Mouse (Mus musculus) cerebellum, postnatal 14 days (tissue): ENCODE results near the gene Cib4.

Experiments used
- DNase-seq, 2 experiments: peaks; one replicate each; pipeline ENCODE4 v3.0.0; 2021; ENCODE audit warnings: mixed read lengths in 2 of 2

The Cib4 gene

DNA sequence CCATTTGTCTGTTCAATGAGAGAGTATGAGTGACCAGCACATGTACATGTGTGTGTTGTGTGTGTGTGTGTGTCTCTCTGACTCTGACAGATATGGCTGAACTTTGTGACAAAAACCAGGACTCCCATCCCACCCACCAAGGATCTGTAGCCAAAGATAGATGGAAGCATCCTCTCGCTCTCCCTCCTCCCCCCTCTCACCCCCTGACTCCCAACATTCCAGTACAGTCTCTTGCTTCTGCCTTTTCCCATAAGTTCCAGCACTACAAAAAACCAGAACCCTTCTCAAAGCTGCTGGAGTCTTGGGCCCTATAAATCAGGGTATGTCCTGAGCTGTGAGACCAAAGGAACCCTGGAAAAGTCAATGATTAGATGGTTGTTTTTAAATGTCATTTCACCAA is 22.8 kb upstream of the Cib4 start:
- no peak for DNase-seq

DNA sequence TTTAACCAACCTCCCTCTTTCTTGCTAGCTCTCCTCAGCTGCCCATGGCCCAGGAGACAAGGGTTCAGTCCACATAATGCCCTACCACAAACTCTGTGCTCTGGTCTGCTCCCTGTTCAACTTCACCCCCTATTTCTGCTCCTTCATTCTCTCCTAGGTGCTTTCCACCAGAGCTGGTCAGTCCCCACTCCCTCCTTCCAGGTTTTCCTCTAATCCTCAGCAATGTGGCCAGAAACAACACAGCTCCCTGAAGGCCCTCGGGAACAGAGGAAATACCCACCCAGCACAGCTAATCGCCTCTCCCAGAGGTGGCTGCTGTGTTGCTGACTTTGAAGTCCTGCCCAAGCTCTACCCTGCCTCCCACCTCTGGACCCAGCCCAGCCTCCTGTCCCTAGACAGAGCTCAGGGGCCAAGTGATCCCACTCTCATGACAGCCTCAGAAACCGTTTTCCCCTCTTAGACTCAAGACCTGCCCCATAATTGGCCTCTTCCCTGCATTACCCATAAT is 14.4 kb upstream of the Cib4 start:
- no peak for DNase-seq

DNA sequence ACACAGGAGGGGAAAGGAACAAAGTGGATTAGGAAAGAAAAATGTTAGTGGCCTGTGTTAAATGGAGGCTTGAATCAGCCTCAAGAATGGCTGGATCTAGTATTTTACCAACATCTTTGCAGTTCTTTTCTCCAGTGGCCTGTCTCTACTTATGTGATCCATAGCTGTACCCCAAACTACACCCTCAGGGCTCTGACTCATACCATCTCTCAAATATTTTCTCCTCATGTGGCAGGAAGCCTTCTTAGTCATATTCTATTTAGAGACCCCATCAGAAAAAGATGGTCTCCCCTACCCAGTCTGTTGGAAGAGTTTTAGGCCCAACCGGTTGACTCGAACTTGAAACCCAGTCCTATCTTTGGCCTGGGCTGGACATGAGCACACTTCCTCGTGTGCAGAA is 13.8 kb upstream of the Cib4 start:
- DNase-seq = no peak

DNA sequence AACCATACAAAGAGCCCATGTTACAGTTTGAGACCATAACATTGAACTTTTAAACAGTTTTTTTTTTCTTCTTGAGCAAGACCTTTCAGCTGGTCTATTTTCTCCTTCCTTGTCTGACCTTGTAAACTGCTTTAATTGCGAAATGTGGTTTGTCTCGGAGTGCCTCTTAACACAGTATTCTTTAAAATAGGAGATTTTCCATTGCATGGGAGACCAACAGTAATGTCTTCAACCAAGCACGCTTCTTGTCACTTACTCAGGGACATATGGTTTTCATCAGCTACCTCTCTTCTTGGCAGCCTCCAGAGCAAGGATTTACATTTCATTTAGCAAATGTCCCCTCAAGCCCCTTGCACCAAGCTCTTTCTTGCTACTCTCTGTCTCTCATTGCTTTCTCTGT is 10.6 kb upstream of the Cib4 start:
- DNase-seq = no peak

DNA sequence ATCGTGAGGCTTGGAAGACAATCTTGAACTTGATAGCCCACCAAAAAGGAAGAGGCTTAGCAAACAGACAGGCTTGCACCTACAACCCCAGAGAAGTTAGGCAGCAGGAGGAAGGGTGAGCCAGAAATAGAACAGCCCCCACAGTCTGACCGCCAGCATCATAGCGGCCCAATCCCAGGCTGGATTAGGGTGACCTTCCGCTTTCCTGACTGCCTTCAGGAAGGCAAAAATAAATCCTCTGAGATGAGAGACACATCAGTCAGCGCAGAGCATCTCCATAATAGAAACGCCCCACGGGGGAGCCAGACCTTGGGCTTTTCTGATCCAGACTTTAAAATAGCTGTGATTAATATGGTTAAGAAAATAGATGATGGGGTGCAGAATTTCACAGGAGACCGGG is 9.3 kb upstream of the Cib4 start:
- no peak for DNase-seq

DNA sequence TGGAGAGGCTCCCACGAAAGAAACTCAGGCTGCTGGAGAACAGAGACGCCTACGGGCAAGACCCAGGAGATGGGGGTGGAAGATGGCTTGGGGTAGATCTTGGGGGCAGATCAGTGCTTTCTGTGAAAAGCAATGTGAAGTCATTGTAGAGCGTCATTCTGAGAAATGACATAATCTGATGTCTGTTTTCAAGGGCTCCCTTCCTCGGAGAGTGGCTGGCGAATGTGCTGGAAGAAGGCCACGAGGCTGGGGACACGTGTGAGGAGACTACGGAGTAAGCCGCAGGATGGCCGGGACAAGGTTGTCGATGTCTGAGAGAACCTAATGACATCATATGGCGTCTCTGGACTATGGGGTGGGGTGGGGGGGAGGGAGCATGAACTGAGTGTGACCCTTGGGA is 8.3 kb upstream of the Cib4 start:
- DNase-seq = no peak

DNA sequence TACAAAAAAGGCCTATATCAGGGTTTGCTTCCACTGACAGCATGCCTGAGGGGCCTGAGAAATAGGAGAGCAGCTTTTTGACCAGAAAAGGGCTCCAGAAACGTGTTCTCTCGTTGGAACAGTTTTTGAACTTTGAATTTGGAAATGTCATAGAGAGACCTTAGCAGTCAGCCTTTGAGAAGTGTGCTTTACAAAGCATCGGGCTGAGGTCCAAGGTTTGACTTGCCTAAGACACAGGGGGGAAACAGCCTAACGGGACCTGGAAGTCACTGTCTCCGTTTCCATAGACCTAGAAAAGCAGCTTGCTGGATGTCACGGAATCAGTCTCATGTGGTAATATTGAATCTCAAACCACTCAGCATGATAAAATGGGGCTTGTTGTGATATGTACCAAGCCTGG is 6.4 kb upstream of the Cib4 start:
- DNase-seq = no peak

DNA sequence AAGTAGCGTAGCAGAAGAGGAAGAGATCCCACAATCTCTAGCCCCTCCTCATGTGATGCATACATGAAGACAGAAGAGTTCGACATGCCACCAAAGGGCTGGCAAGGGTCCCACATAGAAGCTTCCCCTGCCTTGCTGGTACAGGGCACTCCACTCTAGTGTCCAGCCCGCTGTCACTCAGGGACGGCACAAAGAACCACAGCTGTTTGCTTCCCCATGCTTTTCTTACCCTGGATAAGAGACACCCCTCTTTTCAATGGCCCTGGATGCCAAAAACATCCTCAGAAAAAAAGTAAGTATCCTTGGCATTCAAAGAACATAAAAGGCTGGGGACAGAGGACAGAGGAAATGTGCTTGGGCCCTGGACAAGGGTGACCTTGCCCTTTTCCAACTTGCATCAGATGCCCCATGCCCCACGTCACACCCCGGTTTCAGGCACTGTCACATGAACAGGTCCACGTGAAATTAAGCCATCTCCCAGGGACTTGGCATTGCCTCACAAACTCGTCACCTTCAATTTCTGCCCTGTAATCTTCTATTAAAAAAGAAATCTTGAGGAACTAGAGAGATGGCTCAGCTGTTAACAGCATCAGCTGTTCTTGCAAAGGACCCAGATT is 5.5 kb upstream of the Cib4 start:
- DNase-seq = no peak

DNA sequence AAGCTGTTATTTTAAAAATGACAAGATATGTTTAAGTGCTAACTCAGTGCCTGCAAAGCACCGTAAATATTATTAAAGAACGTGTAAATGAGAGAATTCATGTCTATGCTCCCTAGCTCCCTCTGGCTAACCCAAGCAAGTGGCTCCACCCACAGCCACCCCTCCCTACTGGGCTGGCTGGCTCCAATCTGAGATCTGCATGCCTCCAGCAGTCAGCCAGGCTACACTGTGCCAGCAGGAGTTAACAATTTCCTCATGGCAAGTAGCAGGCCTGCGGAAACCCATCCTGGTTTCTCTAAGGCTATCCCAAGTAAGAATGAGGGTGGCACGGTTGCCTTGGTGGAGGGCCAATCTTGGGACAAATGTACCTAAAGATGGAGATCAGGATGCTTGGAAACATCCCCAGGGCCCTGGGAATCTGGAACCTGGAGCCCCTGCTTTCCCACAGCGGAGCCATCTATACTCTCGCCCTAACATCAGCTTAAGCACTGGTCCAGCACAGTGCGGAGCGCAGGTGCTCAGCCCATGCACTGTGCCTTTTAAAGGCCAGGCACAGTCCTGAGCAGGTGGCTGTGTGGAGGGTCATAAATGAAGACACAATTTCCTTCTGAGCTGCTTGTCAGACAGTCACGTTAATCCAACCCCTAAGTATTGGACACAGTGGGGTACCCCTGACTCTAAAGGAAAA is 4.8 kb upstream of the Cib4 start:
- peak; percentile 67 to 76 for DNase-seq

DNA sequence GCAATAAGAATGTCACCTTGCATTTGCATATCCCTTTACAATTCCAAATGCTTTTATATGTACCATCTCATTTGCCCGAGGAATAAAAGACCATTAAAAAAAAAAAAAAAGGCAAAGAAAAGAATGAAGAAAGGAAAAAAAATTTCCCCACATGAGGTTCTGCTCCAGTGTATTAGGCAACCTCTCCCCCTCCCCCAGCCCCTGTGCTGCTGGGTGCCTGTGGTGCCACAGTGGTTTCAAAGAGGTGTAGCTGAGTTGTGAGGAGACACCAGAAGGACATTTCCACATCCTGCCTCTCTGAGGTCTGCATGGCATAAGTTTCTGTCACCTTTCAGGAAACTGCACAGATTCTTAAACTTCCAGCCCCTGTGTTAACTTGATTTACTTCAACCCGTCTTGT is 3.0 kb upstream of the Cib4 start:
- no peak for DNase-seq

DNA sequence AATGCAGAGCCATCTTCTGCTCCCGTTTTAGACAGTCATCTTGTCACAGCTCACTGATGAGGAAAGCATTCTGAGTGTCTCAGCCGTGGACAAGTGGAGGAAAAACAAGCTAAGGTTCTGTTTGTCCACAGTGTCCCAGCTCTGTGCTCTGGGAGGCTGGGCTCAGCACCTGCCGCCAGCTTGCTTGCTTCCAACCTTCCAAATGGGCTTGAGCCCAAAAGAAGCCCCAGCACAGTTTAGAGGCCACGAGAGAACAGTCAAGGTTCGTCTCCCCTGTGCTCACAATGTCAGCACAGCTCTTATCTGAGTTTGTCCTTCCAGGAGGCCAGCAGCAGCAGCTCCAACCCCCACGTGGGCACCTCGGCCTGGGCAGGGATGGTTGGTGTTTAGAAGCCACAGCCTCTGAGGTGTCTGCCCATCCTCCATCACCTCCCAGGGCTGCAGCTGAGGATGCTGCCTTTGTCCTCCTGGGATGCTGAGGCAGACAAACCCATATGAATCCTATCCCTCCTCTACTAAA is 9.5 kb downstream of the Cib4 start:
- DNase-seq = no peak

DNA sequence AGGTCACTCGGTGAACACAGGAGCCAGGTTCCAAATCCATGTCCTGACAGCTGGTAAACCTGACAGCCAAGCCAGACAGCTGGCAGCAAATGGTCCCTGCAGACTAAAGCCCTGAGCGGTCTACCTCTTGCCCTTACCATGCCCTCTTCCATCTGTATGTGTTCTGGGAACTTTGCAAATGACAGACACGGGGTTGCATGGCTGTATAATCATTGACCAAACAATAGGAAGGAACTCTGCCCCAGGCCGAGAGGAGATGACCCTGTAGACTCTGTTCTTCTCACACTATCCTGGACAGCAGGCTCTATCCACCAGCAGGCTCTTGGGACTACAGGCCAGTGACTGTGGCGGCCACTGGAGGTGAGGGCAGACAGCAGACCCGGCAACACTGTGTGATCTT is 11.0 kb downstream of the Cib4 start:
- DNase-seq = no peak

DNA sequence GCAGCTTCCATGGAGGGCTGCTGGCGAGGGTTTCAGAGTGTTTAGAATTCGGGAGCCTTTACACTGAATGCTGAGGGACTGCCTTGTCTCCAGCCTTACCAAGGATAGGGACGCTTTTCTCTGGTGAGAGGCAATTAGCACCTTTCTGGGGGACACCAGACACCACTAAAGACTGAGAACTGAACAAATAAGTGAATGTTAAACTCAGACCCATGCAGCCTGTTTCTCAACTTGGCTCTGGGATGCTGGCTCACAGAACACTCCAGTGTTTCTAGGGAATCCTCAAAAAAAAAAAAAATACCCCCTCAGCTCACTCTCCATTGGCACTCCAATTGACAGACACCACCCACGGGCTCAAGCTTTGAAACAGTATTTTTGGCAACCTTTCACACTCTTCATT is 16.7 kb downstream of the Cib4 start:
- no peak for DNase-seq

DNA sequence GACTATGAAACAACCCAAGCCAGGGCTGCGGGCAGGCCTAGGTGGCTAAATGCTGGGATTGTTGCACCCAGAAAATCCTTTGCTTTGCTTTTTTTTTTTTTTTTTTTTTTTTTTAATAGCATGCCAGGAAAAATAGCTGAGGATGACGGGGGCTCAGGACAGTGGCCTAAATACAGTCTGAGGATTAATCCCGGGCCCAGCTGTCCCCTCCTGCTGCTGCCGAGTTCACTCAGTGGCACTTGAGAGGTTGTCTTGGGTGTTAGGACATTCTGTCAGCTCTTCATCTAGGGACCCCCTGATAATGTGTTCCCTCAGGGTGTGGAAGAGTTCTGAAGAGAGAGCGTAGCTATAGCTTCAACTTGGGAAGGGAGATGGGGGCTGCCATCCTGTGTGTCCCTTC is 18.5 kb downstream of the Cib4 start:
- DNase-seq = no peak

DNA sequence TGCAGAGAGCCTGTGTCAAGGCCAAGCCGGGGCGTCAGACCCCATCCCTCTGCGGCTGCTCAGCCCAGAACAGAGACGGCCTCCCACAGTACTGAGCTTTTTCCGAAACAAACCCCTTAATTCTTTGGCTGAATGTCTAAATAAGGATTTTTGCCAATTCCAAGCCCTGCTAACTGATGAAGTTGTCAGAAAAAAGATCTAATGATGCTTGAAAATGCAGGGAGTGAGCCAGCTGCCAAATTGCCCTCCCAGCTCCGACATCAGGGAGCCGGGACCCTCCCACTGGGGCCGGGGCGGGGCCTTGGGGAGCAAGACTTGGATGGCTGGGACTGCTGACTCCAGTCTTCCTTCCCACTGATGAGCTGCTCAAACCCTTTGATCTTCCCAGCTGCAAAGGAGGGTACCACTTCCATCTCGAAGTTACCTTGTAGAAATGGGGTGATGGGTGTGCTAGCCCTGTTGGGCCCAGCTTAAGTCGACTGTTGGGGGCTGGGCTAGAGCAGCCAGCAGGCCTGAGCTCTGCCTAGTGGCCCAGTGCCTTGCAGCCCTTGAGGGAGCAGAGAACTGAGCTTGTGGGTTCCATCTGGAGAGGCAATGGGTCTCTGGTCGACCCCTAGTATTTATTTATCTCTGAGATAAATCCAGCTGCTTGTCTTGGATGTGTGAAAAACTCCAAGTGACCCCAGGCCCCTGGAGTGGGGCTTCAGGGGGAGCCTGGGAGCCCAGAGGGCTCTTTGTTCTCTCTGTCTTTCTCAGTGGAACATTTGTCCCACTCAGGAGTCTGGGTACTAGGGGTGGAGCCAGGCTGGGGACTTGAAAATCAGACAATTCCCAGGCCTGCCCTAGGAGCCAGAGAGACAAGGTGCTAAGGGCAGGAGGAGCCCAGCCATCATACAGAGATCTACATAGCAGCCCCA is 19.5 kb downstream of the Cib4 start:
- DNase-seq = peak in 1 of 2 experiments; percentile 29

DNA sequence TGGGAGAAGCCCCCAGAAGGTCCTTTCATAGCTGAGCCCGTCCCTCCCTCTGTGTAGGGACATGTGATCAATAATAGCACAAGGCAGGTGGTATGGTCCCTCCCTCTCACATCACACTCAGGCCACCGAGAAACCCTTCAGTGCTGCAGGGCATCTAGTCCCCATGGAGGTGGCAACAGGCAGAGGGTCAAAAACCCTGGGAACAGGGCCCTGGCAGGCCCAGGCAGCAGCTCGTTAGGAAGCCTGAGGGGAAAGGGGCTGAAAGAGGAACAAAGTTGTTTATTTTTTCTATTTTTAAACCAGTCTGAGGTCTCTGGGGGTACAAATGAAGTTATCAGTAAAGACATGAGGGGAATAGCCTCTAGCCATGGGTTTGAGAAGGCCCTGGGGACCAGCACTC is 21.4 kb downstream of the Cib4 start:
- DNase-seq = no peak

DNA sequence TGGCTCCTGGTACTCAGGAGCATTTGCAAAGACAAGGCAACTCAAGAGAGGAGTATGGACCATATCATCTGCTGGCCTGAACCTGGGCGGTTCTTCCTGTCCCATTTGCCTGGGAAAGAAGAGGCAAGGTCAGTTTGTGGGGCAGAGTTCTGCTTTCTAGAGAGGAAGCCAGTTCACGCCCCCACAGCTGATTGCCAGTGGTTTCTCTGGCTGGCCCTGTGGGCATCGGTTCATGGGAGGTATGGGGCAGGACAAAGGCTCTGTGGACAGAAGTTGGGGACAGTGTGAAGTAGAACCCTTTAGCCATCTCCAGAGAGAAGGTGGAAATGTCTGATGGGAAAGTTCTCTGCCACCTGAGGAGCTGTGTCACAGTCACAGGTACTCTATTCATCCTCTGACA is 22.5 kb downstream of the Cib4 start:
- DNase-seq = no peak

DNA sequence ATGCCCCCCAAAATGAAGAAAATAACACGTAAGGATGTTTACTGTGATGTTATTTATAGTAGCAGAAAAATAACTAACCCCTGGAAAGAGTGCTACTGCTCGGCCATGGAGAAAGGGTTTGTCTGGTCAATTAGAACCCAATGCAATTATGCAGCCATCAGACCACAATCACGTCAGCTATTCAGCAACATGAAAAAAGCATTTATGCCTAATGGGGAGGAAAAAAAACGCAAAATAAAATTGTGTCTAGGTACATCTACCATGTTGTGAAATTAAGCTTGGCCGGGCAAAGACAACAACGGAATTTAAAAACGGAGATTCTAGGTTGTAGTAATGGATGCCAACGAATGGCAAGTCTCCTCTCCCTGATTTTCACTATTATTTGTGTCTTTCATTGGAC is 23.2 kb downstream of the Cib4 start:
- DNase-seq = no peak

DNA sequence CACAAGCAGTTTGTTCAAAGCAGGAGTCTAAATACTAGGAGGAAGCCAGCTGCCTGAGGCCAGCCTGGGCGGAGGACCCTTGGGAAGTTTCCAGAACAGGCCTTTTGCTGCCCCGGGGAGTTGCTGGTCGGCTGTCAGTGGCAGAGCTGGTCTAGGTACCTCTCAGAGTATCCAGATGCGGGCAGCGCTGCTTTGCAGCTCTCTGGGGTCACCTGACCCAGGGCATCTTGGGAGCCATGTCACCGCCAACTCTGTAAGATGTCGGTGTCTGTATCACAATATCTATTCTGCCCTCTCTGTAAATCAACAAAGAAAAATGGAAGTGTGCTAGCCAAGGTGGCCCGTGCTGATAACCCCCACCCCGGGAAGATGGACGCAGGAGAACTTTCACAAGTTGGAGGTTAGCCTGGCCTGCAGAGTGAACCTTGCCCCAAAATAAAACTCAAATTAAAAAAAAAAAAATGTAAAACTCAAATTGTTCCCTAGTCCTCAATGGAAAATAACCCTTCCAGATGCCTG is 25.4 kb downstream of the Cib4 start:
- DNase-seq = peak in 1 of 2 experiments; percentile 38

DNA sequence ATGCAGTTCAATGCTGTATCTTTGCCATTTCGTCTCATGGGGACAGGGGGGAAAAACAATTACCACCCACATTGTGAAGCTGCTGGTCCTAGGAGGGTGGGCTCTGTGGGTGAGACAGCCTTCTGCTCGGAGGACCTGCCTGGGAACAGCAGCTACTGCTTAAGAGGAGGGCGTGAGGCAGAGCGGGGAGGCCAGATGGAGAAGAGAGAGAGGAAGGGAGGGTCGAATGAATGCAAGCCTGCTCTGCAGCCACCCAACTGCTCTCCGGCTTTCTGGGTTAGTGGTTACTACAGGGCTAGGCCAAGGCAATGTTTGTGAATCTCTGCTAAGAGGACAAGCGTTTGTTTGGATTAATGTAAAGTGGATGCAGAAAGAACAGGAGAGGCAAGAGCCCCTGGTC is 26.1 kb downstream of the Cib4 start:
- peak; percentile 48 to 49 for DNase-seq

DNA sequence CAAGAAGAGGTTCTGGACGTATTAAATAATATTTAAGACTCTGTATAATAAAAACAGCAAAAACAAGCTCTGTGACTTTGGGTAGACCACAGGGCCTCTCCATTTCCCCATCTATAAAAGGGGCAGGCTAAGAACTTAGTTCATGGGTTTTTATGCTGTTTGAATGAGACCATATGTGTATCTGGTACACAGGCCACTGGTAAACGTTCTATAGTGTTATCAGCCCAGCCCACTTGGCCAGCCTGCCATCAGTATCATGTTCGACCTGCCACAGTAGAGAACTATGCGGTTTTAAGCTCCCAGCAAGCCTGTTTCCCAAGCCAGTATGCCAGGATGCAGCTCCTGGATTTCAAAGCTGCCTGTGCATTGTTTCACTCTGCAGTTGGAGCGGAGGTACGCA is 27.1 kb downstream of the Cib4 start:
- no peak for DNase-seq

DNA sequence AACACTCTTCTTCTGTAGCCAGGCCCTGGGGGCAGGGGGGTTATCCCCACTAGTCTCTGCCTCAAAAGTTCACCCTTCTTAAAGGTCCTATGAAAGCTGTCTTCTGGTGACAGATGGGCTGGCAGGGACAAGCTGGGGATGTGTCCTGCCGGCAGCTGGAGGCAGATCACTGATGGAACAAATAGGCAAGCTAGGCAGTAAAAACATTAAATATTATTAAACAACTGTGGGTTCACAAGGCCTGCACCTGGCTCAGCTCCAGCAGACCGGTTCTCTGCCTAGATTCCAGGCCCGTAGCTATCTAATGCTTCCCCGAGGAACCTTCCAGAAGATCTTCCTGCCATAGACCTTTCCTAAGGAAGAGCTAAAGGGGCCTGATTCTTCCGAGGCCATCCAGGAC is 27.5 kb downstream of the Cib4 start:
- no peak for DNase-seq

DNA sequence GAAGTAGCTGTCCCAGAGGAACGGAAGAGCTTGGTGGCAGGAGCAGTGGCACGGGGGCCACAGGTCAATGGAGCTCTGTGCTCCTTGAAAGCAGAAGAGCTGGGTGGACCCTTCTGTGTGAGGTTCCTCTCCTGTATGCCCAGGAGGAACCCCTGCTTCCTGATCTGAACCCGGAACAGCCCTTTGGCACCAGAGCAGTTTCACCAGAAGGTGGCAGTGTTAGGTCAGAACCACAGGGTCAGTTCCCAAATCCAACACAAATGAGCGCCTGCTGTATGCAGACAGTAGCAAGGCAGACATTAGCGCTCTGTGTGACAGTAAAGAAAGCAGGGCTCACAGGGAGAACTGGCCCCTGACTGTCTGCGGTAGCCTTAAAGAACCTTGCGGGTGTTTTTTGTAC is 29.3 kb downstream of the Cib4 start:
- peak; percentile 83 to 86 for DNase-seq
